In genomic region chr10:69156462-69156861, GRCm38 (mm10) we compare ENCODE assay signal across 25 mouse cellular contexts. TPM values are rescaled to one million over a fixed set of nuclear protein-coding genes. Genes with fewer than 3 reads are reported as not detected.
DNase-seq lines count a peak whose midpoint lies in the region; ATAC-seq and TF ChIP-seq lines count a peak whose summit lies in the region.
"Had no signal": no experiment of that assay in that cellular context is flagged by ENCODE, and none has a peak within 500 bp of the region (broad histone marks: within the 10 kb centered on the region; RNA-seq: fewer than 3 reads in every experiment).

No protein-coding gene starts in this region.

- WGBS in intestine, embryonic 15.5 days = 55% methylated on average over 6 of the region's 6 CpGs
- 38% methylated on average over 6 of the region's 6 CpGs for WGBS in intestine, postnatal 0 days
- 50% methylated on average over 6 of the region's 6 CpGs for WGBS in intestine, embryonic 16.5 days
- WGBS in stomach, embryonic 15.5 days = 46% methylated on average over 6 of the region's 6 CpGs

- ATAC-seq in intestine, embryonic 15.5 days = peak; percentile 70
- ATAC-seq in intestine, postnatal 0 days = no peak
- peak; percentile 65; the same call in 1 of the 2 replicates for ATAC-seq in intestine, embryonic 16.5 days
- peak; percentile 86 for ATAC-seq in stomach, embryonic 15.5 days (ENCODE audit: insufficient read depth, low FRiP score, low read depth)
- ATAC-seq: forebrain, embryonic 14.5 days; Patski had no signal

- TF ChIP-seq CTCF in intestine, postnatal 0 days (IDR thresholded peaks at IDR 0.05; ENCODE audit: low read depth) = no peak

- H3K9me3 ChIP-seq in intestine, embryonic 15.5 days = no peaks in the 10 kb centered on the region
- no peaks in the 10 kb centered on the region for H3K9me3 ChIP-seq in intestine, postnatal 0 days (ENCODE audit: control insufficient read depth)
- H3K9me3 ChIP-seq in intestine, embryonic 16.5 days (ENCODE audit: control insufficient read depth, low read length) = no peaks in the 10 kb centered on the region
- no peaks in the 10 kb centered on the region for H3K9me3 ChIP-seq in stomach, embryonic 15.5 days
- H3K9me3 ChIP-seq: embryonic facial prominence, embryonic 15.5 days; hindbrain, embryonic 12.5 days; hindbrain, embryonic 15.5 days had no signal

- DNase-seq in cerebellum, postnatal 14 days = no peak
- DNase-seq in layer of hippocampus, postnatal 36 days = no peak
- DNase-seq: adrenal gland, postnatal 10 days; adrenal gland, postnatal 36 days; B cell, adult 2 months; cerebellum, adult 18-20 months; cerebellum, adult 9-10 months; cerebellum, postnatal 36 days; embryo, embryonic 11 days; gastrocnemius, adult 2 months; gastrocnemius, postnatal 14 days; heart, adult 11 months had no signal

- H3K4me2 ChIP-seq in intestine, embryonic 15.5 days (replicated peaks) = no peak overlapping the region
- no peak overlapping the region for H3K4me2 ChIP-seq in intestine, postnatal 0 days (replicated peaks; ENCODE audit: low read depth)
- H3K4me2 ChIP-seq in intestine, embryonic 16.5 days (ENCODE audit: low read depth, low read length) = no peak overlapping the region
- no peak overlapping the region for H3K4me2 ChIP-seq in stomach, embryonic 15.5 days
- H3K4me2 ChIP-seq: embryonic facial prominence, embryonic 15.5 days; heart, embryonic 11.5 days; hindbrain, embryonic 12.5 days; hindbrain, embryonic 15.5 days had no signal

- H3K36me3 ChIP-seq in intestine, embryonic 15.5 days = no peaks in the 10 kb centered on the region
- H3K36me3 ChIP-seq in intestine, postnatal 0 days (ENCODE audit: control insufficient read depth, insufficient read depth) = no peaks in the 10 kb centered on the region
- H3K36me3 ChIP-seq in intestine, embryonic 16.5 days (ENCODE audit: control insufficient read depth, insufficient read depth, low read length) = no peaks in the 10 kb centered on the region
- no peaks in the 10 kb centered on the region for H3K36me3 ChIP-seq in stomach, embryonic 15.5 days
- H3K36me3 ChIP-seq: embryonic facial prominence, embryonic 15.5 days; G1E; hindbrain, embryonic 12.5 days; hindbrain, embryonic 15.5 days had no signal

- no peak overlapping the region for H3K9ac ChIP-seq in intestine, embryonic 15.5 days
- H3K9ac ChIP-seq in intestine, postnatal 0 days (ENCODE audit: low read depth, low read length) = no peak overlapping the region
- no peak overlapping the region for H3K9ac ChIP-seq in intestine, embryonic 16.5 days (ENCODE audit: low read depth, low read length)
- H3K9ac ChIP-seq in stomach, embryonic 15.5 days = no peak overlapping the region
- H3K9ac ChIP-seq: embryonic facial prominence, embryonic 15.5 days; forebrain, postnatal 0 days; hindbrain, embryonic 12.5 days; hindbrain, embryonic 15.5 days had no signal

- H3K4me1 ChIP-seq in intestine, embryonic 15.5 days (replicated peaks) = 0 out of 2 replicates have a peak, but pooled peaks cover 6% of the 10 kb centered on the region
- H3K4me1 ChIP-seq in intestine, postnatal 0 days (replicated peaks; ENCODE audit: control insufficient read depth, insufficient read depth, low read length) = no peaks in the 10 kb centered on the region
- peaks cover 7% of the 10 kb centered on the region; the same call in 1 of the 2 replicates for H3K4me1 ChIP-seq in intestine, embryonic 16.5 days (ENCODE audit: control insufficient read depth, insufficient read depth, low read length)
- H3K4me1 ChIP-seq in stomach, embryonic 15.5 days = no peaks in the 10 kb centered on the region
- H3K4me1 ChIP-seq: hindbrain, embryonic 12.5 days; hindbrain, embryonic 15.5 days had no signal

- no peaks in the 10 kb centered on the region for H3K27me3 ChIP-seq in intestine, embryonic 15.5 days (replicated peaks)
- H3K27me3 ChIP-seq in intestine, postnatal 0 days (replicated peaks; ENCODE audit: control insufficient read depth, insufficient read depth, low read length) = no peaks in the 10 kb centered on the region
- H3K27me3 ChIP-seq in intestine, embryonic 16.5 days (replicated peaks; ENCODE audit: control insufficient read depth, insufficient read depth, low read length) = no peaks in the 10 kb centered on the region
- no peaks in the 10 kb centered on the region for H3K27me3 ChIP-seq in stomach, embryonic 15.5 days (replicated peaks)
- H3K27me3 ChIP-seq: CH12.LX; embryonic facial prominence, embryonic 15.5 days; hindbrain, embryonic 12.5 days; hindbrain, embryonic 15.5 days; Patski had no signal

- no peak overlapping the region for H3K27ac ChIP-seq in intestine, embryonic 15.5 days
- no peak overlapping the region for H3K27ac ChIP-seq in intestine, postnatal 0 days (ENCODE audit: low read depth, low read length)
- H3K27ac ChIP-seq in intestine, embryonic 16.5 days (ENCODE audit: low read length) = no peak overlapping the region
- no peak overlapping the region; the same call in 1 of the 2 replicates for H3K27ac ChIP-seq in stomach, embryonic 15.5 days
- H3K27ac ChIP-seq: gastrocnemius, adult 2 months; hindbrain, embryonic 12.5 days; hindbrain, embryonic 15.5 days had no signal

- H3K4me3 ChIP-seq in intestine, embryonic 15.5 days (replicated peaks) = no peak overlapping the region
- no peak overlapping the region for H3K4me3 ChIP-seq in intestine, postnatal 0 days (ENCODE audit: low read depth, low read length)
- H3K4me3 ChIP-seq in intestine, embryonic 16.5 days (ENCODE audit: low read length) = no peak overlapping the region
- no peak overlapping the region for H3K4me3 ChIP-seq in stomach, embryonic 15.5 days (replicated peaks)
- H3K4me3 ChIP-seq: embryonic facial prominence, embryonic 15.5 days; gastrocnemius, adult 2 months; hindbrain, embryonic 12.5 days; hindbrain, embryonic 15.5 days had no signal

RNA-seq across cellular contexts. Expression of gene Rhobtb1, which starts 5.2 kb away (rescaled TPM):
- polyA plus RNA-seq in intestine, embryonic 15.5 days (2015; fragmentation: Nextera tagmentation; extraction: Ambion mirVana) = 19.6 and 20.8 TPM in 2 replicates
- polyA plus RNA-seq in intestine, postnatal 0 days (2015; fragmentation: Nextera tagmentation; extraction: Ambion mirVana) = 11.3 and 13.2 TPM in 2 replicates
- 11.3 and 13.5 TPM in 2 replicates for polyA plus RNA-seq in intestine, embryonic 16.5 days (2015; fragmentation: Nextera tagmentation; extraction: Ambion mirVana)
- polyA plus RNA-seq in stomach, embryonic 15.5 days (2015; fragmentation: Nextera tagmentation; extraction: Ambion mirVana) = 28.6 and 33.0 TPM in 2 replicates
- total RNA-seq in layer of hippocampus, postnatal 36 days (2021) = 1 to 10 TPM; 4.4 to 5.8 TPM
- polyA plus RNA-seq: G1E had no signal

RNA-seq across cellular contexts. Expression of gene A930033H14Rik, which starts 56.4 kb away (rescaled TPM):
- polyA plus RNA-seq in intestine, embryonic 15.5 days (2015; fragmentation: Nextera tagmentation; extraction: Ambion mirVana) = 1.8 TPM in 2 replicates
- 1.0 and 1.4 TPM in 2 replicates for polyA plus RNA-seq in intestine, postnatal 0 days (2015; fragmentation: Nextera tagmentation; extraction: Ambion mirVana)
- polyA plus RNA-seq in intestine, embryonic 16.5 days (2015; fragmentation: Nextera tagmentation; extraction: Ambion mirVana) = 0.93 and 1.0 TPM in 2 replicates
- polyA plus RNA-seq in stomach, embryonic 15.5 days (2015; fragmentation: Nextera tagmentation; extraction: Ambion mirVana) = 2.7 TPM in 2 replicates
- total RNA-seq in layer of hippocampus, postnatal 36 days (2021) = 1 to 10 TPM; 2.7 TPM
- polyA plus RNA-seq: G1E had no signal
